Mouse (Mus musculus): ENCODE data around the gene Mcub.
A peak's percentile ranks its signal among the peaks of the same experiment; 100 is the strongest.

Mcub gene

GRCm38 (mm10) chr3:129949158-129949773, 20.7 kb downstream of the Mcub start:
- DNase-seq (ENCODE audit: low spot score in 2 of 2): no peak

- DNase-seq (ENCODE audit: low spot score in 2 of 2): no peak
Measured at GRCm38 (mm10) chr3:129948359-129948758, 21.6 kb downstream of the Mcub start.

GRCm38 (mm10) chr3:129946217-129946914, 23.6 kb downstream of the Mcub start:
- no peak for DNase-seq (ENCODE audit: low spot score in 2 of 2)

- no peak for DNase-seq (ENCODE audit: low spot score in 2 of 2)
Measured at GRCm38 (mm10) chr3:129943813-129944212, 26.2 kb downstream of the Mcub start.

- no peak for DNase-seq (ENCODE audit: low spot score in 2 of 2)
Measured at GRCm38 (mm10) chr3:129941291-129941690, 28.7 kb downstream of the Mcub start.

GRCm38 (mm10) chr3:129940780-129941179, 29.2 kb downstream of the Mcub start:
- no peak for DNase-seq (ENCODE audit: low spot score in 2 of 2)

- DNase-seq (ENCODE audit: low spot score in 2 of 2): no peak
Measured at GRCm38 (mm10) chr3:129939058-129939457, 30.9 kb downstream of the Mcub start.

- DNase-seq (ENCODE audit: low spot score in 2 of 2): no peak
Measured at GRCm38 (mm10) chr3:129937848-129938247, 32.2 kb downstream of the Mcub start.

GRCm38 (mm10) chr3:129936561-129936960, 33.4 kb downstream of the Mcub start:
- DNase-seq (ENCODE audit: low spot score in 2 of 2): no peak

GRCm38 (mm10) chr3:129932443-129932842, 37.6 kb downstream of the Mcub start:
- no peak for DNase-seq (ENCODE audit: low spot score in 2 of 2)

- no peak for DNase-seq (ENCODE audit: low spot score in 2 of 2)
Measured at GRCm38 (mm10) chr3:129930213-129930778, 39.7 kb downstream of the Mcub start.

- no peak for DNase-seq (ENCODE audit: low spot score in 2 of 2)
Measured at GRCm38 (mm10) chr3:129925861-129926260, 44.1 kb downstream of the Mcub start.

- DNase-seq (ENCODE audit: low spot score in 2 of 2): no peak
Measured at GRCm38 (mm10) chr3:129923581-129923980, 46.4 kb downstream of the Mcub start.

- peak; percentile 21 to 64 for DNase-seq (ENCODE audit: low spot score in 2 of 2)
Measured at GRCm38 (mm10) chr3:129918434-129918833, 51.6 kb downstream of the Mcub start.

GRCm38 (mm10) chr3:129917424-129917823, 52.6 kb downstream of the Mcub start:
- DNase-seq (ENCODE audit: low spot score in 2 of 2): no peak

- no peak for DNase-seq (ENCODE audit: low spot score in 2 of 2)
Measured at GRCm38 (mm10) chr3:129913241-129913640, 56.8 kb downstream of the Mcub start.

GRCm38 (mm10) chr3:129912025-129912424, 58.0 kb downstream of the Mcub start:
- no peak for DNase-seq (ENCODE audit: low spot score in 2 of 2)

GRCm38 (mm10) chr3:129904381-129905132, 65.4 kb downstream of the Mcub start:
- no peak for DNase-seq (ENCODE audit: low spot score in 2 of 2)

- no peak for DNase-seq (ENCODE audit: low spot score in 2 of 2)
Measured at GRCm38 (mm10) chr3:129903866-129904265, 66.1 kb downstream of the Mcub start.

GRCm38 (mm10) chr3:129903369-129903768, 66.6 kb downstream of the Mcub start:
- no peak for DNase-seq (ENCODE audit: low spot score in 2 of 2)

GRCm38 (mm10) chr3:129901271-129901809, 68.7 kb downstream of the Mcub start, which contains the start of gene Casp6:
Gene Casp6 (plus strand): TSS chr3:129901425.
- peak in 1 of 2 experiments; percentile 52 for DNase-seq (ENCODE audit: low spot score in 2 of 2)

- DNase-seq (ENCODE audit: low spot score in 2 of 2): no peak
Measured at GRCm38 (mm10) chr3:129898886-129899285, 71.1 kb downstream of the Mcub start.
